Mouse (Mus musculus): ENCODE measurements around the gene Sult1a1. TPM values are rescaled to one million over a fixed set of nuclear protein-coding genes. Genes with fewer than 3 reads are reported as not detected.

Sult1a1 gene
- total and polyA plus RNA-seq, 2 experiments from 2014 or later: 17.5 to 18.4 TPM

- Histone ChIP-seq H3K27me3 (ENCODE audit: insufficient read depth, low read length) (no peaks in the 10 kb centered on the region), H3K4me3 (ENCODE audit: low read depth, low read length) (no peak overlapping the region), H3K9me3 (ENCODE audit: low read length) (no peaks in the 10 kb centered on the region), H3K9ac (replicated peaks; ENCODE audit: low read length, poor library complexity, severe bottlenecking) (no peak overlapping the region), H3K27ac (ENCODE audit: low read depth, low read length) (no peak overlapping the region), H3K36me3 (ENCODE audit: insufficient read depth, low read length) (no peaks in the 10 kb centered on the region), H3K4me1 (ENCODE audit: insufficient read depth, low read length) (no peaks in the 10 kb centered on the region), H3K4me2 (ENCODE audit: low read depth, low read length, poor library complexity, severe bottlenecking) (no peak overlapping the region)
- no peak for DNase-seq (ENCODE audit: low spot score)
- ATAC-seq (ENCODE audit: low FRiP score): no peak
- no peak for TF ChIP-seq CTCF (IDR thresholded peaks at IDR 0.05)
- WGBS: 96% methylated on average over 1 of the region's 1 CpGs
Measured at GRCm38 (mm10) chr7:126623381-126623780, 52.9 kb downstream of the Sult1a1 start.

Other genes starting within 250 kb of the Sult1a1 start
- 20.3 and 21.0 TPM in 2 replicates for gene Rabep2, start 247.7 kb downstream of the Sult1a1 start, total RNA-seq (2014; rRNA removed)
- 18.5 and 18.7 TPM in 2 replicates for gene Rabep2, start 247.7 kb downstream of the Sult1a1 start, polyA plus RNA-seq (2015; fragmentation: Nextera tagmentation; extraction: Ambion mirVana)
- 0.14 and 0.33 TPM in 2 replicates for gene Atp2a1, start 213.3 kb downstream of the Sult1a1 start, total RNA-seq (2014; rRNA removed)
- gene Atp2a1, start 213.3 kb downstream of the Sult1a1 start, polyA plus RNA-seq (2015; fragmentation: Nextera tagmentation; extraction: Ambion mirVana): 0.35 and 0.56 TPM in 2 replicates
- 41.3 and 46.8 TPM in 2 replicates for gene Sh2b1, start 201.0 kb downstream of the Sult1a1 start, total RNA-seq (2014; rRNA removed)
- 63.9 and 64.9 TPM in 2 replicates for gene Sh2b1, start 201.0 kb downstream of the Sult1a1 start, polyA plus RNA-seq (2015; fragmentation: Nextera tagmentation; extraction: Ambion mirVana)
- gene Tufm, start 189.1 kb downstream of the Sult1a1 start, total RNA-seq (2014; rRNA removed): 68.6 and 86.2 TPM in 2 replicates
- gene Tufm, start 189.1 kb downstream of the Sult1a1 start, polyA plus RNA-seq (2015; fragmentation: Nextera tagmentation; extraction: Ambion mirVana): 101 and 106 TPM in 2 replicates
- 80.5 and 84.0 TPM in 2 replicates for gene Atxn2l, start 173.0 kb downstream of the Sult1a1 start, total RNA-seq (2014; rRNA removed)
- 52.1 and 65.4 TPM in 2 replicates for gene Atxn2l, start 173.0 kb downstream of the Sult1a1 start, polyA plus RNA-seq (2015; fragmentation: Nextera tagmentation; extraction: Ambion mirVana)
- 111 and 123 TPM in 2 replicates for gene Eif3c, start 110.0 kb downstream of the Sult1a1 start, total RNA-seq (2014; rRNA removed)
- gene Eif3c, start 110.0 kb downstream of the Sult1a1 start, polyA plus RNA-seq (2015; fragmentation: Nextera tagmentation; extraction: Ambion mirVana): 179 and 213 TPM in 2 replicates
- gene Apobr, start 91.5 kb downstream of the Sult1a1 start, total RNA-seq (2014; rRNA removed): 0.38 TPM in 1 of 2 replicates, not detected in the other
- gene Apobr, start 91.5 kb downstream of the Sult1a1 start, polyA plus RNA-seq (2015; fragmentation: Nextera tagmentation; extraction: Ambion mirVana): 0.58 and 0.82 TPM in 2 replicates
- gene Cln3, start 90.6 kb downstream of the Sult1a1 start, total RNA-seq (2014; rRNA removed): 32.1 and 38.9 TPM in 2 replicates
- 23.9 and 31.2 TPM in 2 replicates for gene Cln3, start 90.6 kb downstream of the Sult1a1 start, polyA plus RNA-seq (2015; fragmentation: Nextera tagmentation; extraction: Ambion mirVana)
- gene Il27, start 81.5 kb downstream of the Sult1a1 start, total RNA-seq (2014; rRNA removed): not detected in 2 replicates
- gene Il27, start 81.5 kb downstream of the Sult1a1 start, polyA plus RNA-seq (2015; fragmentation: Nextera tagmentation; extraction: Ambion mirVana): not detected in 2 replicates
- gene Nupr1, start 45.6 kb downstream of the Sult1a1 start, total RNA-seq (2014; rRNA removed): 5.7 and 9.9 TPM in 2 replicates
- 16.9 and 21.4 TPM in 2 replicates for gene Nupr1, start 45.6 kb downstream of the Sult1a1 start, polyA plus RNA-seq (2015; fragmentation: Nextera tagmentation; extraction: Ambion mirVana)
- 44.4 and 46.6 TPM in 2 replicates for gene Sgf29, start 27.1 kb downstream of the Sult1a1 start, total RNA-seq (2014; rRNA removed)
- 48.0 and 56.0 TPM in 2 replicates for gene Sgf29, start 27.1 kb downstream of the Sult1a1 start, polyA plus RNA-seq (2015; fragmentation: Nextera tagmentation; extraction: Ambion mirVana)
- gene Bola2, start 19.0 kb upstream of the Sult1a1 start, total RNA-seq (2014; rRNA removed): 50.2 and 160 TPM in 2 replicates
- gene Bola2, start 19.0 kb upstream of the Sult1a1 start, polyA plus RNA-seq (2015; fragmentation: Nextera tagmentation; extraction: Ambion mirVana): 143 and 146 TPM in 2 replicates
- gene Slx1b, start 19.4 kb upstream of the Sult1a1 start, total RNA-seq (2014; rRNA removed): 21.7 and 25.0 TPM in 2 replicates
- gene Slx1b, start 19.4 kb upstream of the Sult1a1 start, polyA plus RNA-seq (2015; fragmentation: Nextera tagmentation; extraction: Ambion mirVana): 10.9 and 11.1 TPM in 2 replicates
- 87.1 and 98.9 TPM in 2 replicates for gene Coro1a, start 31.4 kb upstream of the Sult1a1 start, total RNA-seq (2014; rRNA removed)
- gene Coro1a, start 31.4 kb upstream of the Sult1a1 start, polyA plus RNA-seq (2015; fragmentation: Nextera tagmentation; extraction: Ambion mirVana): 93.4 and 105 TPM in 2 replicates
- gene Mapk3, start 83.2 kb upstream of the Sult1a1 start, total RNA-seq (2014; rRNA removed): 121 and 145 TPM in 2 replicates
- 120 and 125 TPM in 2 replicates for gene Mapk3, start 83.2 kb upstream of the Sult1a1 start, polyA plus RNA-seq (2015; fragmentation: Nextera tagmentation; extraction: Ambion mirVana)
- gene Gdpd3, start 89.9 kb upstream of the Sult1a1 start, total RNA-seq (2014; rRNA removed): 0.66 TPM in 1 of 2 replicates, not detected in the other
- 1.3 TPM in 2 replicates for gene Gdpd3, start 89.9 kb upstream of the Sult1a1 start, polyA plus RNA-seq (2015; fragmentation: Nextera tagmentation; extraction: Ambion mirVana)
- 196 and 209 TPM in 2 replicates for gene Ypel3, start 100.5 kb upstream of the Sult1a1 start, total RNA-seq (2014; rRNA removed)
- 219 and 235 TPM in 2 replicates for gene Ypel3, start 100.5 kb upstream of the Sult1a1 start, polyA plus RNA-seq (2015; fragmentation: Nextera tagmentation; extraction: Ambion mirVana)
- gene Tbx6, start 105.1 kb upstream of the Sult1a1 start, total RNA-seq (2014; rRNA removed): 0.16 and 1.1 TPM in 2 replicates
- 0.21 and 0.38 TPM in 2 replicates for gene Tbx6, start 105.1 kb upstream of the Sult1a1 start, polyA plus RNA-seq (2015; fragmentation: Nextera tagmentation; extraction: Ambion mirVana)
- gene Ppp4c, start 116.1 kb upstream of the Sult1a1 start, total RNA-seq (2014; rRNA removed): 107 and 137 TPM in 2 replicates
- gene Ppp4c, start 116.1 kb upstream of the Sult1a1 start, polyA plus RNA-seq (2015; fragmentation: Nextera tagmentation; extraction: Ambion mirVana): 127 and 135 TPM in 2 replicates
- gene Fam57b, start 121.2 kb upstream of the Sult1a1 start, total RNA-seq (2014; rRNA removed): 52.5 and 60.2 TPM in 2 replicates
- gene Fam57b, start 121.2 kb upstream of the Sult1a1 start, polyA plus RNA-seq (2015; fragmentation: Nextera tagmentation; extraction: Ambion mirVana): 56.3 and 57.1 TPM in 2 replicates
- not detected in 2 replicates for gene 4930451I11Rik, start 155.2 kb upstream of the Sult1a1 start, total RNA-seq (2014; rRNA removed)
- gene 4930451I11Rik, start 155.2 kb upstream of the Sult1a1 start, polyA plus RNA-seq (2015; fragmentation: Nextera tagmentation; extraction: Ambion mirVana): 1.1 TPM in 1 of 2 replicates, not detected in the other
- 53.8 and 64.1 TPM in 2 replicates for gene Doc2a, start 171.0 kb upstream of the Sult1a1 start, total RNA-seq (2014; rRNA removed)
- 36.3 and 41.2 TPM in 2 replicates for gene Doc2a, start 171.0 kb upstream of the Sult1a1 start, polyA plus RNA-seq (2015; fragmentation: Nextera tagmentation; extraction: Ambion mirVana)
- gene Hirip3, start 185.5 kb upstream of the Sult1a1 start, total RNA-seq (2014; rRNA removed): 6.6 and 10.0 TPM in 2 replicates
- 12.2 and 16.3 TPM in 2 replicates for gene Hirip3, start 185.5 kb upstream of the Sult1a1 start, polyA plus RNA-seq (2015; fragmentation: Nextera tagmentation; extraction: Ambion mirVana)
- gene Ino80e, start 185.9 kb upstream of the Sult1a1 start, total RNA-seq (2014; rRNA removed): 55.0 and 60.3 TPM in 2 replicates
- gene Ino80e, start 185.9 kb upstream of the Sult1a1 start, polyA plus RNA-seq (2015; fragmentation: Nextera tagmentation; extraction: Ambion mirVana): 87.8 and 93.5 TPM in 2 replicates
- 143 and 160 TPM in 2 replicates for gene Taok2, start 208.3 kb upstream of the Sult1a1 start, total RNA-seq (2014; rRNA removed)
- gene Taok2, start 208.3 kb upstream of the Sult1a1 start, polyA plus RNA-seq (2015; fragmentation: Nextera tagmentation; extraction: Ambion mirVana): 45.3 and 47.3 TPM in 2 replicates
- gene Tmem219, start 246.5 kb upstream of the Sult1a1 start, total RNA-seq (2014; rRNA removed): 22.8 and 24.7 TPM in 2 replicates
- 36.4 and 38.2 TPM in 2 replicates for gene Tmem219, start 246.5 kb upstream of the Sult1a1 start, polyA plus RNA-seq (2015; fragmentation: Nextera tagmentation; extraction: Ambion mirVana)

All from midbrain, postnatal 0 days (tissue).